Mouse (Mus musculus): ENCODE data around the gene Acin1. TPM values are rescaled to one million over a fixed set of nuclear protein-coding genes. Genes with fewer than 3 reads are reported as not detected.
A peak's percentile ranks its signal among the peaks of the same experiment; 100 is the strongest.

The Acin1 gene
- polyA plus RNA-seq, 1 experiment from 2014 or later, result 38.0 TPM

- no peak for TF ChIP-seq CTCF (IDR thresholded peaks at IDR 0.05; ENCODE audit: low read depth)
- no peak for TF ChIP-seq EP300 (IDR thresholded peaks at IDR 0.05; ENCODE audit: low read depth)
- WGBS (ENCODE audit: insufficient replicate concordance), result 83% methylated on average over 5 of the region's 5 CpGs
- Histone ChIP-seq H3K4me2 (ENCODE audit: low read depth, low read length) (no peak overlapping the region), H3K27ac (ENCODE audit: low read depth) (no peak overlapping the region), H3K9me3 (ENCODE audit: low read length) (no peaks in the 10 kb centered on the region), H3K9ac (replicated peaks) (no peak overlapping the region), H3K4me3 (ENCODE audit: low read depth, low read length) (no peak overlapping the region), H3K4me1 (ENCODE audit: insufficient read depth) (no peaks in the 10 kb centered on the region), H3K36me3 (replicated peaks; ENCODE audit: insufficient read depth, low read length) (peaks cover 68% of the 10 kb centered on the region), H3K27me3 (ENCODE audit: insufficient read depth, low read length) (no peaks in the 10 kb centered on the region)
- DNase-seq (no peak), ATAC-seq (no peak)
Observed at GRCm38 (mm10) chr14:54676290-54676689, 10.4 kb downstream of the Acin1 start.

GRCm38 (mm10) chr14:54674317-54674716, 12.4 kb downstream of the Acin1 start:
- no peak for TF ChIP-seq CTCF (IDR thresholded peaks at IDR 0.05; ENCODE audit: low read depth)
- TF ChIP-seq EP300 (IDR thresholded peaks at IDR 0.05; ENCODE audit: low read depth), result no peak
- Histone ChIP-seq H3K9ac (replicated peaks) (no peak overlapping the region), H3K4me3 (ENCODE audit: low read depth, low read length) (no peak overlapping the region), H3K4me2 (ENCODE audit: low read depth, low read length) (no peak overlapping the region), H3K27ac (ENCODE audit: low read depth) (no peak overlapping the region), H3K4me1 (ENCODE audit: insufficient read depth) (no peaks in the 10 kb centered on the region), H3K36me3 (replicated peaks; ENCODE audit: insufficient read depth, low read length) (peaks cover 70% of the 10 kb centered on the region), H3K9me3 (ENCODE audit: low read length) (no peaks in the 10 kb centered on the region), H3K27me3 (ENCODE audit: insufficient read depth, low read length) (no peaks in the 10 kb centered on the region)
- DNase-seq, result no peak
- WGBS (ENCODE audit: insufficient replicate concordance), result 56% methylated on average over 2 of the region's 2 CpGs
- ATAC-seq, result no peak

DNA sequence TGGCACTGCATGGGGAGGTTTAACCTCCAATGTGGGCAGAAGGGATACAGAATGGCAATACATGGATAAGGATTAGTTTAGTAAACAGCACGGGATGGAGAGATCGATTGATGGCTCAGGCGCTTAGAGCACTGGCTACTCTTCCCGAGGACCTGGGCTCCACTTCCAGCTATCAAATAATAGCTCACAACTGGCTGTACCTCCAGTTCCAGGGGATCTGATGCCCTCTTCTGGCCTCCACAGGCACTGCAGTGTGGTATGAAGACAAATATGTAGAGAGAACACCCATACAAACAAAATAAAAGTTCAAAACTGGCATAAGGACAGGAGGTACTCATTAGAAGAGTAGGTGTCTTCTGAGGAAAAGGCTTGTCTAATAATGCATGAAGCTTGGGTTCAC, 17.4 kb downstream of the Acin1 start:
- Histone ChIP-seq H3K27ac (ENCODE audit: low read depth) (no peak overlapping the region), H3K36me3 (replicated peaks; ENCODE audit: insufficient read depth, low read length) (peaks cover 73% of the 10 kb centered on the region), H3K4me1 (ENCODE audit: insufficient read depth) (no peaks in the 10 kb centered on the region), H3K4me3 (ENCODE audit: low read depth, low read length) (no peak overlapping the region), H3K27me3 (ENCODE audit: insufficient read depth, low read length) (no peaks in the 10 kb centered on the region), H3K9ac (replicated peaks) (no peak overlapping the region), H3K4me2 (ENCODE audit: low read depth, low read length) (no peak overlapping the region), H3K9me3 (ENCODE audit: low read length) (no peaks in the 10 kb centered on the region)
- ATAC-seq, result no peak
- WGBS (ENCODE audit: insufficient replicate concordance), result 59% methylated on average over 4 of the region's 4 CpGs
- TF ChIP-seq CTCF (IDR thresholded peaks at IDR 0.05; ENCODE audit: low read depth), result peak; percentile 84
- TF ChIP-seq EP300 (IDR thresholded peaks at IDR 0.05; ENCODE audit: low read depth), result no peak
- peak; percentile 70 for DNase-seq

GRCm38 (mm10) chr14:54664477-54665222, 22.1 kb downstream of the Acin1 start:
- no peaks in the 10 kb centered on the region for H3K4me1 ChIP-seq (ENCODE audit: insufficient read depth)
- H3K27me3 ChIP-seq (ENCODE audit: insufficient read depth, low read length), result no peaks in the 10 kb centered on the region
- TF ChIP-seq CTCF (IDR thresholded peaks at IDR 0.05; ENCODE audit: low read depth) (no peak), EP300 (IDR thresholded peaks at IDR 0.05; ENCODE audit: low read depth) (no peak)
- WGBS (ENCODE audit: insufficient replicate concordance), result 87% methylated on average over 10 of the region's 10 CpGs
- no peak overlapping the region for H3K9ac ChIP-seq (replicated peaks)
- no peak for DNase-seq
- H3K27ac ChIP-seq (ENCODE audit: low read depth), result no peak overlapping the region
- peaks cover 91% of the 10 kb centered on the region for H3K36me3 ChIP-seq (replicated peaks; ENCODE audit: insufficient read depth, low read length)
- no peak overlapping the region for H3K4me3 ChIP-seq (ENCODE audit: low read depth, low read length)
- no peak for ATAC-seq
- H3K9me3 ChIP-seq (ENCODE audit: low read length), result no peaks in the 10 kb centered on the region
- no peak overlapping the region for H3K4me2 ChIP-seq (ENCODE audit: low read depth, low read length)

DNA sequence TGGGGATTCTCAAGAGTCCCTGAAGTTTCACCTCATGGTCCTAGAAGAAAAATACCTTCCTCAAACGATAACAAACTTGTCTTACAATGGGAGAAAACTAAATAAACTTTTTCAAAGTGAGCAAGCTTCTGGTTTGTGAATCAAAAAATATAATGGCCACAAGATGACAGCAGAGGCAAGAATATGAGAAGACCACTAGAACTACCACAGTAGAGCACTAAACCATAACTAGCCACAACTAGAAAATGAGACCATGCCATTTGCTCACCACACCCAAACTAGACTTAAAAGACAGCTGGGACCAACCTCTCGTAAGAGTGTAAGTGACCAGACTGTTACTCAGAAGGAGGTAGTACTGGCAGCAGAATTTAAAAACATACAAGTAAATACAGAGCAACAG, 26.7 kb downstream of the Acin1 start:
- Histone ChIP-seq H3K9me3 (ENCODE audit: low read length) (no peaks in the 10 kb centered on the region), H3K36me3 (replicated peaks; ENCODE audit: insufficient read depth, low read length) (peaks cover 93% of the 10 kb centered on the region), H3K27ac (ENCODE audit: low read depth) (no peak overlapping the region), H3K4me1 (ENCODE audit: insufficient read depth) (no peaks in the 10 kb centered on the region), H3K27me3 (ENCODE audit: insufficient read depth, low read length) (no peaks in the 10 kb centered on the region), H3K4me3 (ENCODE audit: low read depth, low read length) (no peak overlapping the region), H3K4me2 (ENCODE audit: low read depth, low read length) (no peak overlapping the region), H3K9ac (replicated peaks) (no peak overlapping the region)
- TF ChIP-seq EP300 (IDR thresholded peaks at IDR 0.05; ENCODE audit: low read depth) (no peak), CTCF (IDR thresholded peaks at IDR 0.05; ENCODE audit: low read depth) (no peak)
- no peak for ATAC-seq
- WGBS (ENCODE audit: insufficient replicate concordance), result 90% methylated on average over 2 of the region's 2 CpGs
- no peak for DNase-seq

GRCm38 (mm10) chr14:54653496-54653895, 33.2 kb downstream of the Acin1 start:
- TF ChIP-seq CTCF (IDR thresholded peaks at IDR 0.05; ENCODE audit: low read depth) (no peak), EP300 (IDR thresholded peaks at IDR 0.05; ENCODE audit: low read depth) (no peak)
- Histone ChIP-seq H3K36me3 (replicated peaks; ENCODE audit: insufficient read depth, low read length) (peaks cover 69% of the 10 kb centered on the region), H3K4me3 (ENCODE audit: low read depth, low read length) (peak overlapping the region; percentile 64), H3K9me3 (ENCODE audit: low read length) (no peaks in the 10 kb centered on the region), H3K27ac (ENCODE audit: low read depth) (peak overlapping the region; percentile 70), H3K4me1 (ENCODE audit: insufficient read depth) (peaks cover 17% of the 10 kb centered on the region), H3K27me3 (ENCODE audit: insufficient read depth, low read length) (no peaks in the 10 kb centered on the region), H3K9ac (replicated peaks) (peak overlapping the region; percentile 76), H3K4me2 (ENCODE audit: low read depth, low read length) (peak overlapping the region; percentile 72)
- ATAC-seq (peak; percentile 86), DNase-seq (peak; percentile 88)
- WGBS (ENCODE audit: insufficient replicate concordance), result under 1% methylated on average over 12 of the region's 12 CpGs
